Mouse (Mus musculus) neural tube, embryonic 13.5 days (tissue): ENCODE measurements around the gene Gm49510. TPM values are rescaled to one million over a fixed set of nuclear protein-coding genes. Genes with fewer than 3 reads are reported as not detected.

Experiments
- ATAC-seq: fragments of 200-750 bp; cut with Nextera tagmentation; 2 replicates; pipeline ENCODE4 v1.8.0; 2017; ENCODE audit warnings: low read depth, mild to moderate bottlenecking, moderate TSS enrichment, moderate library complexity
- H3K27ac ChIP-seq: fragments of 300-500 bp; sonication (generic); replicated peaks from 2 replicates; pipeline ENCODE4 v1.5.1; 2015; ENCODE audit warnings: moderate library complexity, mild to moderate bottlenecking, inconsistent platforms
- H3K27me3 ChIP-seq: fragments of 300-500 bp; sonication (generic); 2 replicates; pipeline ENCODE4 v1.6.1; 2015; ENCODE audit warnings: mild to moderate bottlenecking, inconsistent platforms
- H3K36me3 ChIP-seq: fragments of 300-500 bp; sonication (generic); 2 replicates; pipeline ENCODE4 v1.6.1; 2015; ENCODE audit warnings: mild to moderate bottlenecking, inconsistent platforms
- H3K4me1 ChIP-seq: fragments of 300-500 bp; sonication (generic); replicated peaks from 2 replicates; pipeline ENCODE4 v1.6.1; 2015; ENCODE audit warnings: inconsistent platforms
- H3K4me2 ChIP-seq: fragments of 300-500 bp; sonication (generic); 2 replicates; pipeline ENCODE4 v1.6.1; 2015; ENCODE audit warnings: inconsistent platforms, mild to moderate bottlenecking, moderate library complexity
- H3K4me3 ChIP-seq: fragments of 300-500 bp; sonication (generic); 2 replicates; pipeline ENCODE4 v1.5.1; 2015; ENCODE audit warnings: mild to moderate bottlenecking, inconsistent platforms
- H3K9ac ChIP-seq: fragments of 300-500 bp; sonication (generic); 2 replicates; pipeline ENCODE4 v1.6.1; 2015; ENCODE audit warnings: moderate library complexity, mild to moderate bottlenecking, inconsistent platforms
- H3K9me3 ChIP-seq: fragments of 300-500 bp; sonication (generic); 2 replicates; pipeline ENCODE4 v1.6.1; 2016; ENCODE audit warnings: inconsistent platforms
- WGBS: fragments of 180-500 bp; shearing (Covaris S2); methylation state at CpG from one replicate; pipeline ENCODE4 v1.1.7; 2015; 5-methylcytosine and 5-hydroxymethylcytosine counted together
- polyA plus RNA-seq: library from polyadenylated mRNA; unstranded; fragments of >200 nt; fragmentation: Nextera tagmentation; extraction: Ambion mirVana; gene quantifications from 2 replicates; pipeline ENCODE4 v1.2.1, GENCODE M21; 2015

Gm49510 gene
- polyA plus RNA-seq: 0.37 TPM in 1 of 2 replicates, not detected in the other

DNA sequence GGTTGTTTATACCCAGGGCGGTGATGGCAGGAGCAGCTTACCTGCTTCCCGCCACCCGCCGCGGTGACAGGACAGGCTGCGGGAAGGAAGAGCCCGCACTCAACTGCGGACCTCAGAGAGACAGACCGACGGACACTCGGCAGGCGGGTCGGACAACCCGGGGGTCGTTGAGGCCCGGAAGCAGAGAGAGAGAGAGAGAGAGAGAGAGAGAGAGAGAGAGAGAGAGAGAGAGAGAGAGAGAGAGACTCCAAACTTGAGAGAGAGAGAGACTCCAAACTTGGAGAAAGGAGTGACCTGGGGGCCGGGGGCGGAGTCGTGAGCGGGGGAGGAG lies at the start of gene Gm49510:
Gene Gm49510 (plus strand): TSS at position 259 of the 331 bp plus-strand sequence.
- no peak within 1 kb of the TSS for H3K27ac ChIP-seq
- no peak for ATAC-seq
- peaks cover 5% of the 10 kb centered on the region; the same call in 1 of the 2 replicates for H3K36me3 ChIP-seq
- peak within 1 kb of the TSS; percentile 90 for H3K4me2 ChIP-seq
- H3K27me3 ChIP-seq: peaks cover 35% of the 10 kb centered on the region
- peak within 1 kb of the TSS; percentile 51 for H3K4me3 ChIP-seq
- peak within 1 kb of the TSS; percentile 73 for H3K9ac ChIP-seq
- H3K4me1 ChIP-seq: peaks cover 32% of the 10 kb centered on the region
- WGBS: 1% methylated on average over 20 of the region's 20 CpGs
- H3K9me3 ChIP-seq: no peaks in the 10 kb centered on the region

DNA sequence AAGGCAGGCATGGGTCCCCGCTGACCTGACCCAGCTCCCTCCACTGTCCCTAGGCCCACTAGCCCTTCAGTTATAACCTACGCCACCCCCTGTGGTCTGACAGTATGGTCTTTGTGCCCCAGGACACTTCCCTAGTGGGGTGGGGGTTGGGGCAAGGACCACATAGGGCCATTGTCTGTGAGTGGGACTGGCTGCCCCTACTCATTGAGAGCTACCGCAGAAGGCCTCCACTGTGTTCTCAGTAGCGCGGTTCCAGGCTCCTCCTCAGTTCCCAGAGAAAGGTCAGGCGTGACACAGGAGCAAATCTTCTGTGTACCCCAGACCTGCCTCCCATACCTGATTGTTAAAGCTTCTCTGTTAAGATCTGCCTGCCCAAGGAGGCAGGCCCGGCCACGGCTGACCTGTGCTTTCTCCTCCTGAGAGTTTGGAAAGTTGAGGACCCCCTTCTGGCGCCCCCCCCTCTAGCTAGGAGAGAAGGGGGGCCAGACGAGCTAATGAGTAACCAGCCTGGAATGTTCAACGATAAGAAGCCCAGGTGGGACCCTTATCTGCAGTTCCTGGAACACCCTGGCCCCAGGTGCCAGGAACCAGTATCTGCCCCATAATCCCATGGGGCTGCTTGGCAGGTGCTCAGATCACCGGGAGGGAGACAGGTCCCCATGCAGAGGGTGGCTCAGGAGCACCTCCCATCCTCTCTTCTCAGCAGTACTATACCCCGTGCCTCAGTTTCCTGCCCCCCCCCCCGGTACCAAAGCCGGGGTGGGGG lies 49.2 kb upstream of the Gm49510 start:
- H3K9ac ChIP-seq: no peak overlapping the region
- no peak overlapping the region for H3K4me3 ChIP-seq
- H3K27ac ChIP-seq: no peak overlapping the region
- H3K4me1 ChIP-seq: peaks cover 13% of the 10 kb centered on the region
- no peaks in the 10 kb centered on the region for H3K27me3 ChIP-seq
- no peaks in the 10 kb centered on the region for H3K36me3 ChIP-seq
- WGBS: 69% methylated on average over 15 of the region's 15 CpGs
- no peak overlapping the region for H3K4me2 ChIP-seq
- no peak for ATAC-seq
- no peaks in the 10 kb centered on the region for H3K9me3 ChIP-seq

DNA sequence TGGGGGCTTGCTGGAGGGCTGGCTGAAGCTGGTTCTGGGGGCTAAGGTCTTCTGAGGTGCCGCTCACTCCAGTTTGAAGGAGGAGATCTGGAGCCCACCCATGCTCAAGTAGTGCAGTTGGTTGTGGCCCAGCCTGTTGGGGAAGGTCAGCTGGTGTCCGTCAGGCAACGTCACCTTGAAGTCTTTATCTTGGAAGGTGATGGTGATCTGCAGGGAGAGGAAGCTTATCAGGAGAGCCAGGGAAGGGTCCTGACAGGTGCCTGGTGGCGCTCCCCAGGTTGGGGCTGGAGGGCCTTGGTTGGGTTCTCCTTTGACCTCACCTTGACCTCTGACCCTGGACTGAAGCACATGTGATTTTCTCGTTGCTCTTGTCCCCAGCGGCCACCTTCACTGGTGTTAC lies 48.5 kb upstream of the Gm49510 start:
- ATAC-seq: no peak
- no peak overlapping the region for H3K27ac ChIP-seq
- H3K4me1 ChIP-seq: peaks cover 6% of the 10 kb centered on the region
- no peaks in the 10 kb centered on the region for H3K27me3 ChIP-seq
- H3K36me3 ChIP-seq: no peaks in the 10 kb centered on the region
- H3K4me2 ChIP-seq: no peak overlapping the region
- no peak overlapping the region for H3K4me3 ChIP-seq
- no peak overlapping the region for H3K9ac ChIP-seq
- no peaks in the 10 kb centered on the region for H3K9me3 ChIP-seq
- WGBS: 76% methylated on average over 6 of the region's 6 CpGs

DNA sequence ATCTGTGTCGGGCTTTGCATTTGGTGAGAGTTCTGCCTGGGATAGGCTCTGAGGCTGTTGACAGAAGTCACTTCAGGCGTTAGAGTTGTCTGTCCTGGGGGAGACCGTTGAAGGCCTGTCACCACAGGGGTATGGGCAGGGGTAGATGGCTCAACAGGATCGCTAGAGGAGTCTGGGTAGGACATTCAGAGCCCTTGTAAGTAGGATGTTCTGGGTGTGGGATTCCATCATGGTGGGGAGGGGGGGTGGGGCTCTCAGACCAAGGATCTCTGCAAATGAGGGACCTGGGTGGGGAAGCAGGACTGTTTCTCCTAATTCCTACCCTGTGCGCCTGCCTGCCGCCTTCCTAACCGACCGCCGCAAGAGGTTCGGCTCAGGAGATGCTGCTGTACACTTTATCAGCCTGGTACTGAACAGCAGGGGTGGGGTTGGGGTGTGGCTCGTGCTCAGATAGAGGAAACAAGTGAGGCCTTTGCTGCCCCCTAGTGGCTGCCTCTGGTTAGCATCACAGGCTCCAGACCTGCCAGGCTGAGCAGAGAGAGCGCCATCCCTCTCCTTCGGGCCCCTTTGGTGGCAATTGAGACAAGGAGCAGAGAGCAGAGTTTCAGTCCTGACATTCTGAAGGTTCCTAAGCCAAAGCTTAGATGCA lies 47.8 kb upstream of the Gm49510 start:
- peak; percentile 80 for ATAC-seq
- 16% methylated on average over 13 of the region's 13 CpGs for WGBS
- H3K4me1 ChIP-seq: peaks cover 4% of the 10 kb centered on the region; the same call in 1 of the 2 replicates
- no peak overlapping the region for H3K4me3 ChIP-seq
- no peaks in the 10 kb centered on the region for H3K27me3 ChIP-seq
- H3K27ac ChIP-seq: no peak overlapping the region
- peak overlapping the region; percentile 31; the same call in 1 of the 2 replicates for H3K4me2 ChIP-seq
- H3K9ac ChIP-seq: 0 out of 2 replicates have a peak overlapping the region, but pooled peaks have one; percentile 38
- no peaks in the 10 kb centered on the region for H3K36me3 ChIP-seq
- H3K9me3 ChIP-seq: no peaks in the 10 kb centered on the region

DNA sequence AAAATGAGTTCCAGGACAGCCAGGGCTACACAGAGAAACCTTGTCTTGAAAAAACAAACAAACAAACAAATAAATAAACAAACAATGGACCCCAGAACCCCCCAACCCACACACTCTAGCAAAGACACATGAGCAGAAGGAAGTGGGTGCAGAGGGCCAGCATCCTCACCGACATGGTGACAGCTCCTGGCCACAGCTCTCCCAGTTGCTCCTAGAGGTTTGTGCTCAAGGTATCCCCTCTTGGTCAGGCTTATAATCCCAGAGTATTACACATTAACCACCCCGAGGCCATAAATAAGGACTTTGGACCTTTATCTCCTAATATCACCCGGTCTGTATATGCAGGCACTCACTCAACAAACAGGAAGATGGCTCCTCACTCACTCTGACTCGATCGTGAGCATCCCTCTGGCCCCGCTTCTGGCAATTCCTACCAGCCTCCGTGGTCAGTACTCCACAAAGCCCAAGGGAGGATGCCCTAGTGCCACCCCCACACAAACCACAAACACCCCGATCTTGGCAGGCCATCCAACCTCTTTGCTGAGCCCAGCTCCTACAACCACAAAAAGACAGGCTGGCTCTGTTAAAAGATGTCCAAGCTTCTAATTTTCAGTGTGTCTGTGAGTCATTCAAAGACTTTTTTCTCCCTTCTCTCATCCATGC lies 44.0 kb upstream of the Gm49510 start, which contains the start of gene Lgals2:
Gene Lgals2 (minus strand): TSS at position 227 of the 663 bp plus-strand sequence.
- no peaks in the 10 kb centered on the region for H3K27me3 ChIP-seq
- ATAC-seq: no peak
- no peak within 1 kb of the TSS for H3K9ac ChIP-seq
- H3K4me3 ChIP-seq: no peak within 1 kb of the TSS
- peaks cover 4% of the 10 kb centered on the region; the same call in 1 of the 2 replicates for H3K4me1 ChIP-seq
- no peak within 1 kb of the TSS for H3K27ac ChIP-seq
- H3K36me3 ChIP-seq: no peaks in the 10 kb centered on the region
- no peak within 1 kb of the TSS for H3K4me2 ChIP-seq
- 71% methylated on average over 8 of the region's 8 CpGs for WGBS
- H3K9me3 ChIP-seq: no peaks in the 10 kb centered on the region

DNA sequence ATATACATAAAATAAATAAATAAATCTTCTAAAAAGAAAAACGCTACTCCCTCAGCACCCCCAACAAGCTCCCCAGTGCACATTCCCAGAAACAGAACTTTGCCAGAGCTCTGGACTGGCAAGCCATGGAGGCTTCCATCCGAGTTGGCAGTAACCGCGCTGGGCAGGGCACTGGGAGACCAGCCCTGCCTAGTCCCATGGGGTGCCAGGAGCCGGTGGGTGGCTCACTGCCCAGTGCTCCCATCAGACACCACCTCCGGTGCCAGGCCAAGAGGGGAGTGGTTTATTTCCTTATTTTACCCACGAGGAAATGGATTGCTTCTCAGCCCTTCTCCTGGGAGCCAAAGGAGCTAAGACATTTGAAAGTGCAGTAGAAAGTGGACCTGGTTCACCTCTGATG lies 42.5 kb upstream of the Gm49510 start:
- no peak overlapping the region for H3K4me2 ChIP-seq
- no peak overlapping the region for H3K4me3 ChIP-seq
- no peaks in the 10 kb centered on the region for H3K4me1 ChIP-seq
- no peaks in the 10 kb centered on the region for H3K27me3 ChIP-seq
- H3K27ac ChIP-seq: no peak overlapping the region
- H3K9ac ChIP-seq: no peak overlapping the region
- 78% methylated on average over 7 of the region's 7 CpGs for WGBS
- ATAC-seq: no peak
- no peaks in the 10 kb centered on the region for H3K9me3 ChIP-seq
- no peaks in the 10 kb centered on the region for H3K36me3 ChIP-seq

DNA sequence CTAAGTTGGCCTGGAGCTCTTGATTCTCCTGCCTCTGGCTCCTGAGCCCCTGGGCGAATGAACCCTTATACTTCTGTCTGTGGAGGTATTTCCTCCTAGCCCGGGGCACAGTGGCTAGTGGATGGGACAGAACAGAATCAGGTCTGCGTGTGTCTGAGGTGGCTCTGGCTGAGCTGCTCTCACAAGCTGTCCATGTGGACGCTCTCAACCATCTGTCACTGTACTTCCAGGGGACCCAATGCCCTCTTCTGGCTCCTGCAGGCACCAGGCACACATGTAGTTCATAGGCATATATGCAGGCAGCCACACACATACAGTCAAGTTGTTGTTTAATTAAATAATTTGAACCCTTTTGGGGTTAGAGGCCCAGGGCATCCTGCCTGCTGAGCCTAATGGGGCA lies 40.2 kb upstream of the Gm49510 start:
- Histone ChIP-seq H3K4me2 (no peak overlapping the region), H3K27ac (no peak overlapping the region), H3K27me3 (no peaks in the 10 kb centered on the region), H3K9me3 (no peaks in the 10 kb centered on the region), H3K4me3 (no peak overlapping the region), H3K36me3 (no peaks in the 10 kb centered on the region), H3K9ac (no peak overlapping the region), H3K4me1 (no peaks in the 10 kb centered on the region)
- ATAC-seq: no peak
- WGBS: 72% methylated on average over 4 of the region's 4 CpGs

DNA sequence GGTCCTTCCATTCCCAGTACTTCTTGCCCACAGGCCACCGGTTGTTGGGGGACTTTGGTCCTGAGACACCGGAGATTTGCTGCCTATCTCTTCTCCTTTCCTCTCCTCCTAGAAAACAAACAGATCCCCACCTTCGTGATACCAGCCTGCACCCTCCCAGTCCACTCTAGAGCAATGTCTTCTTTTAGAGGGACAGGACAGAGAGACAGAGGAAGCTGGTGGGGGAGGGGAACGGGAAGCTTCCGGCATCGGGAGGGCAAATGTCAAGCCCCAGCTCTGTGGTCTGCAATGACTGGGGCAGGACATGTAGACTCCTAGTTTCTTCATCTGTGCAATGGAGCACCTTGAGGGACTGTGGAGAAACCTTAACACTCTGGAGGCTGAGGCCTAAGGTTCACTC lies 39.8 kb upstream of the Gm49510 start:
- H3K4me1 ChIP-seq: no peaks in the 10 kb centered on the region
- no peaks in the 10 kb centered on the region for H3K27me3 ChIP-seq
- 80% methylated on average over 6 of the region's 6 CpGs for WGBS
- no peak for ATAC-seq
- no peak overlapping the region for H3K4me2 ChIP-seq
- H3K36me3 ChIP-seq: no peaks in the 10 kb centered on the region
- H3K9ac ChIP-seq: no peak overlapping the region
- no peaks in the 10 kb centered on the region for H3K9me3 ChIP-seq
- H3K4me3 ChIP-seq: no peak overlapping the region
- no peak overlapping the region for H3K27ac ChIP-seq

DNA sequence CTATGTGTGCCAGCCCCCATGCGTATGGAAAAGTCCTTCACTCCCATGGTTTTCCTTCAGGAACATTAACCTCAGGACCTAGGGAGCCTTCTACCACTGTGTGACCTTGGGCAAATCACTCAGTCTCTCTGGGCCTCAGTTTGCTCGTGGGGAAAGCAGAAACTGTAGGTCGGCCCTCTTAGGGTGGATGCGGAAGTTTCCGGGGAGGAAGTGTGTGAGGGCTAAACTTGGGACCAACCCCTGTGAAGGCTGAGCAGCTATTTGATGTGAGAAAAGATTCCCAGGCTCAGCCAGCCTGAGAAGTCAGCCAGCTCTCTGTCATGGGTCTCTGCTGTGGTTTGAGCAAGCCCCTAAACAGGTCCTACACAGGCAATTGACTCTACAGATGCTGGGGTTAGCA lies 37.2 kb upstream of the Gm49510 start:
- Histone ChIP-seq H3K4me1 (no peaks in the 10 kb centered on the region), H3K36me3 (no peaks in the 10 kb centered on the region), H3K27ac (no peak overlapping the region), H3K9me3 (no peaks in the 10 kb centered on the region), H3K4me2 (no peak overlapping the region), H3K4me3 (no peak overlapping the region), H3K9ac (no peak overlapping the region), H3K27me3 (no peaks in the 10 kb centered on the region)
- no peak for ATAC-seq
- WGBS: 86% methylated on average over 5 of the region's 5 CpGs

DNA sequence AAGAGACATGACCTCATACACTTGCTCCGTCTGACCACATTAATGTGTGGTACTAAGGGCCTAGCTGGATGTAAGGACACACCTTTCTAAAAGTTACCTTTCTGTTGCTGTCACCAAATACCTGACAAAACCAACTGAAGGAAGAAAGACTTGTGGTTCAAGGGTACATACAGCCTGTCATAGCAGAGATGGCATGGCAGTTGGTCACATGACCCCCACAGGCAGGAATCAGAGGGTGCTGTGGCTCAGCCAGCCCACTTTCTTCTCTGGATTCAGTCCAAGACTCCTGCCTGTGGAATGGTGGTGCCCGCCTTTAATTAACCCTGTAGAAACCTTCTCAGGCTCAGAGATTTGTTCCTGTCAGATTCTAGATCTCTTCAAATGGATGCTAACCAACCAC lies 36.3 kb upstream of the Gm49510 start:
- no peak for ATAC-seq
- WGBS: 75% methylated on average over 2 of the region's 2 CpGs
- Histone ChIP-seq H3K36me3 (no peaks in the 10 kb centered on the region), H3K9ac (no peak overlapping the region), H3K4me3 (no peak overlapping the region), H3K27me3 (no peaks in the 10 kb centered on the region), H3K9me3 (no peaks in the 10 kb centered on the region), H3K4me2 (no peak overlapping the region), H3K4me1 (0 out of 2 replicates have a peak, but pooled peaks cover 1% of the 10 kb centered on the region), H3K27ac (no peak overlapping the region)

DNA sequence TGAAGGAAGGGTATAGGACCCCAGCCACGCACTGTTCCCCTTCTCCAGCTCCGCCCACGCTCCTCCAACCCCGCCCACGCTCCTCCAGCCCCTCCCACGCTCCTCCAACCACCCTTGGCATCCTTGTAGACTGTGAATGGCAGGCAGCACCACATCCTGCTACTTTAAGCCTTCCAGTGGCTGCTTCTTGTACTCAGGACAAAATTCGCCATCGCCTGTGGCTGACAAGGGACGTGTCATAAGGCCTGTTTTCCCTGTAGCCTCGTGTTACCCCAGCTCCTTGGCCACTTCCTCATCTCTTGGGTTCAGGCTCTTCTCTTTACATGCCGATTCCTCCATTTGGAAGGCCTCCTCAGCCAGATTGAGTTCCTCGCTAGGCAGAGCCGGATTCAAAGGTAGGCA lies 35.6 kb upstream of the Gm49510 start:
- Histone ChIP-seq H3K27me3 (no peaks in the 10 kb centered on the region), H3K9ac (no peak overlapping the region), H3K36me3 (no peaks in the 10 kb centered on the region), H3K4me1 (peaks cover 8% of the 10 kb centered on the region), H3K4me2 (no peak overlapping the region), H3K4me3 (no peak overlapping the region), H3K9me3 (no peaks in the 10 kb centered on the region), H3K27ac (no peak overlapping the region)
- no peak for ATAC-seq
- 43% methylated on average over 13 of the region's 13 CpGs for WGBS

DNA sequence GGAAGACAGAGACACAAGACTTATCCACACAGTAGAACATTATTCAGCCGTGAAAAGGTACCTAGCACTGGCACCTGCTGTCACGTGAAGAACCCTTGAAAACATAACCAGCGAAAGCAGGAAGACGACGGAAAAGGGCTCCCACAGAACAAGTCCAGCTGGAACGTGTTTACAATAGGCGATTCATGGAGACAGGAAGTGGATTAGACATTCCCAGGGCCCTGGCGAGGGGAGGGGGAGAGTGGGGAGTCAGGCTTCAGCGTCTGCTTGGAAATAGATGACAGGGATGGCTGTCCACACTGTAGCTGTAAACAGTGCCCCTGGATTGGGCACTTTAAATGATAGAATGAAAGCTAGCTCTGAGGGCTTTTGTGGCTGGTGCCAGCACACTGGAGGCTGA lies 31.1 kb upstream of the Gm49510 start:
- Histone ChIP-seq H3K4me2 (peak overlapping the region; percentile 14; the same call in 1 of the 2 replicates), H3K36me3 (no peaks in the 10 kb centered on the region), H3K27ac (peak overlapping the region; percentile 83), H3K4me3 (no peak overlapping the region), H3K9ac (no peak overlapping the region), H3K27me3 (no peaks in the 10 kb centered on the region), H3K4me1 (peaks cover 13% of the 10 kb centered on the region), H3K9me3 (no peaks in the 10 kb centered on the region)
- WGBS: 25% methylated on average over 9 of the region's 9 CpGs
- ATAC-seq: peak; percentile 71
